Mouse (Mus musculus) liver, embryonic 13.5 days (tissue): Measurements from ENCODE around the gene Olfr920. TPM values are rescaled to one million over a fixed set of nuclear protein-coding genes. Genes with fewer than 3 reads are reported as not detected.

Experiments used
- polyA plus RNA-seq: library from polyadenylated mRNA; unstranded; fragments of >200 nt; fragmentation: Nextera tagmentation; extraction: Ambion mirVana; gene quantifications from 2 replicates; pipeline ENCODE4 v1.2.1, GENCODE M21; 2015

Gene Olfr920
- polyA plus RNA-seq, 1 experiment from 2014 or later: 0.02 TPM

Other genes starting within 250 kb of the Olfr920 start
- gene Olfr911-ps1, start 230.7 kb upstream of the Olfr920 start, polyA plus RNA-seq: not detected in 2 replicates
- gene Olfr910, start 214.4 kb upstream of the Olfr920 start, polyA plus RNA-seq: not detected in 2 replicates
- not detected in 2 replicates for gene Olfr912, start 172.1 kb upstream of the Olfr920 start, polyA plus RNA-seq
- gene Olfr913, start 159.5 kb upstream of the Olfr920 start, polyA plus RNA-seq: not detected in 2 replicates
- gene Olfr914, start 147.2 kb upstream of the Olfr920 start, polyA plus RNA-seq: not detected in 2 replicates
- gene Olfr916, start 92.4 kb upstream of the Olfr920 start, polyA plus RNA-seq: not detected in 2 replicates
- not detected in 2 replicates for gene Olfr917, start 86.5 kb upstream of the Olfr920 start, polyA plus RNA-seq
- not detected in 2 replicates for gene Olfr918, start 77.7 kb upstream of the Olfr920 start, polyA plus RNA-seq
- not detected in 2 replicates for gene Olfr919, start 48.6 kb upstream of the Olfr920 start, polyA plus RNA-seq
- 8.5 and 9.3 TPM in 2 replicates for gene Vwa5a, start 34.0 kb upstream of the Olfr920 start, polyA plus RNA-seq
- gene Olfr921, start 20.8 kb downstream of the Olfr920 start, polyA plus RNA-seq: not detected in 2 replicates
- gene Olfr922, start 62.3 kb downstream of the Olfr920 start, polyA plus RNA-seq: not detected in 2 replicates
- gene Olfr923, start 74.2 kb downstream of the Olfr920 start, polyA plus RNA-seq: not detected in 2 replicates
- not detected in 2 replicates for gene Olfr924, start 92.2 kb downstream of the Olfr920 start, polyA plus RNA-seq
- gene Olfr26, start 102.8 kb downstream of the Olfr920 start, polyA plus RNA-seq: not detected in 2 replicates
- not detected in 2 replicates for gene Olfr926, start 124.8 kb downstream of the Olfr920 start, polyA plus RNA-seq
- gene Olfr930, start 177.5 kb downstream of the Olfr920 start, polyA plus RNA-seq: not detected in 2 replicates
- gene Olfr933, start 220.0 kb downstream of the Olfr920 start, polyA plus RNA-seq: not detected in 2 replicates
- gene Olfr934, start 236.0 kb downstream of the Olfr920 start, polyA plus RNA-seq: not detected in 2 replicates
- gene Olfr935, start 247.4 kb downstream of the Olfr920 start, polyA plus RNA-seq: not detected in 2 replicates